Mouse (Mus musculus): ENCODE measurements around the gene Lap3. TPM values are rescaled to one million over a fixed set of nuclear protein-coding genes. Genes with fewer than 3 reads are reported as not detected.
A peak's percentile ranks its signal among the peaks of the same experiment; 100 is the strongest.

Gene Lap3
- polyA plus RNA-seq, 1 experiment from 2014 or later: 108 TPM

GRCm38 (mm10) chr5:45510071-45510470, 16.9 kb downstream of the Lap3 start:
- Histone ChIP-seq H3K4me2 (replicated peaks; ENCODE audit: low read depth) (no peak overlapping the region), H3K9me3 (ENCODE audit: control insufficient read depth) (no peaks in the 10 kb centered on the region), H3K9ac (ENCODE audit: low read depth, low read length) (no peak overlapping the region), H3K27me3 (replicated peaks; ENCODE audit: control insufficient read depth, insufficient read depth, low read length) (no peaks in the 10 kb centered on the region), H3K4me1 (replicated peaks; ENCODE audit: control insufficient read depth, insufficient read depth, low read length) (no peaks in the 10 kb centered on the region), H3K27ac (ENCODE audit: low read depth, low read length) (no peak overlapping the region), H3K36me3 (ENCODE audit: control insufficient read depth, insufficient read depth) (peaks cover 71% of the 10 kb centered on the region), H3K4me3 (ENCODE audit: low read depth, low read length) (no peak overlapping the region)
- WGBS: 83% methylated on average over 7 of the region's 7 CpGs
- TF ChIP-seq CTCF (IDR thresholded peaks at IDR 0.05; ENCODE audit: low read depth): peak; percentile 48
- no peak for ATAC-seq

DNA sequence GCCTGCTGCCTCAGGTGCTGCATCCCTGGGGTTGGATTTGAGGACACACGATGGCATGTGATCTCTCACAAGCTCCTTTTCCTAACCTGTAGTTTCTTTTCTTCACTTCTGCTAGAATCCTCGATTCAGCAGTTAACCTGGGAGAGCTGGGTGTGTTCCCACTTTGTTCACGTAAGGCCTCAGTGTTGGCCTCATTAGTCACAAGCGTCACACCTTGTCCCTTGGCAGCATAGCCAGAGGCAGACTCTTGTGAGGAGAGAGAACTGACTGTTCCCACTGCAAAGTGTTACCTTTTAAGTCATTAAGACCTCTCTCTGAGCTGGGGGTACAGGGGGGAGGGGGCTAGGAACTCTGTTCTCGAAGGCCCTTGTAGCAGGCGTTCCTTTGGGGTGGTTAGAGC, 19.7 kb downstream of the Lap3 start:
- 77% methylated on average over 6 of the region's 6 CpGs for whole genome bisulfite sequencing
- Histone ChIP-seq H3K36me3 (ENCODE audit: control insufficient read depth, insufficient read depth) (peaks cover 45% of the 10 kb centered on the region), H3K4me3 (ENCODE audit: low read depth, low read length) (no peak overlapping the region), H3K4me1 (replicated peaks; ENCODE audit: control insufficient read depth, insufficient read depth, low read length) (no peaks in the 10 kb centered on the region), H3K9me3 (ENCODE audit: control insufficient read depth) (no peaks in the 10 kb centered on the region), H3K27ac (ENCODE audit: low read depth, low read length) (0 out of 2 replicates have a peak overlapping the region, but pooled peaks have one; percentile 21), H3K4me2 (replicated peaks; ENCODE audit: low read depth) (no peak overlapping the region), H3K9ac (ENCODE audit: low read depth, low read length) (no peak overlapping the region), H3K27me3 (replicated peaks; ENCODE audit: control insufficient read depth, insufficient read depth, low read length) (no peaks in the 10 kb centered on the region)
- no peak for TF ChIP-seq CTCF (IDR thresholded peaks at IDR 0.05; ENCODE audit: low read depth)
- peak; percentile 70 for ATAC-seq

DNA sequence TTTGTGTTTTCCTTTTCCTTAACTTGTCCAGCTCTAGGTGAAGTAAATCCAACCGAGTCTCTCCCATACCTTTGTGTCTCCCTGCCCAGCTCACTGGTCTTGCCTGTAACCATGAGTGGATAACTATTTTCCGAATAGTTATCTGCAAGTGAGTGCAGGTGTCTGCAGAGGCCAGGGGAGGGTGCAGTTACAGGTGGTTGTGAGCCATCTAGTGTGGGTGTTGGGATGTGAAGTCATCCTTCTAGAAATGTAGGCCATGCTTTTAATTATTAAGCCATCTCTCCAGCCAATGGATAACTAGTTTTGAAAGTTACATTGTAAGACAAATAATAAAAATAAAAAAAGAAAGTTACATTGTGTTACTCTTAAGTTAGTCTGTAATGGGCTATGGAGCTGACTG, 20.3 kb downstream of the Lap3 start:
- Histone ChIP-seq H3K4me3 (ENCODE audit: low read depth, low read length) (no peak overlapping the region), H3K27me3 (replicated peaks; ENCODE audit: control insufficient read depth, insufficient read depth, low read length) (no peaks in the 10 kb centered on the region), H3K9ac (ENCODE audit: low read depth, low read length) (no peak overlapping the region), H3K27ac (ENCODE audit: low read depth, low read length) (0 out of 2 replicates have a peak overlapping the region, but pooled peaks have one; percentile 21), H3K4me1 (replicated peaks; ENCODE audit: control insufficient read depth, insufficient read depth, low read length) (no peaks in the 10 kb centered on the region), H3K4me2 (replicated peaks; ENCODE audit: low read depth) (no peak overlapping the region), H3K36me3 (ENCODE audit: control insufficient read depth, insufficient read depth) (peaks cover 43% of the 10 kb centered on the region), H3K9me3 (ENCODE audit: control insufficient read depth) (no peaks in the 10 kb centered on the region)
- WGBS: 90% methylated on average over 2 of the region's 2 CpGs
- ATAC-seq: no peak
- no peak for TF ChIP-seq CTCF (IDR thresholded peaks at IDR 0.05; ENCODE audit: low read depth)

GRCm38 (mm10) chr5:45514599-45514998, 21.4 kb downstream of the Lap3 start:
- Histone ChIP-seq H3K4me1 (replicated peaks; ENCODE audit: control insufficient read depth, insufficient read depth, low read length) (no peaks in the 10 kb centered on the region), H3K27ac (ENCODE audit: low read depth, low read length) (no peak overlapping the region), H3K9me3 (ENCODE audit: control insufficient read depth) (no peaks in the 10 kb centered on the region), H3K4me2 (replicated peaks; ENCODE audit: low read depth) (no peak overlapping the region), H3K9ac (ENCODE audit: low read depth, low read length) (no peak overlapping the region), H3K36me3 (ENCODE audit: control insufficient read depth, insufficient read depth) (peaks cover 36% of the 10 kb centered on the region), H3K4me3 (ENCODE audit: low read depth, low read length) (no peak overlapping the region), H3K27me3 (replicated peaks; ENCODE audit: control insufficient read depth, insufficient read depth, low read length) (no peaks in the 10 kb centered on the region)
- 74% methylated on average over 1 of the region's 1 CpGs for WGBS
- ATAC-seq: no peak
- no peak for TF ChIP-seq CTCF (IDR thresholded peaks at IDR 0.05; ENCODE audit: low read depth)

- H3K27ac ChIP-seq (ENCODE audit: low read depth, low read length): no peak overlapping the region
- H3K4me2 ChIP-seq (replicated peaks; ENCODE audit: low read depth): no peak overlapping the region
- ATAC-seq: no peak
- no peak for TF ChIP-seq CTCF (IDR thresholded peaks at IDR 0.05; ENCODE audit: low read depth)
- H3K36me3 ChIP-seq (ENCODE audit: control insufficient read depth, insufficient read depth): peaks cover 30% of the 10 kb centered on the region
- no peak overlapping the region for H3K4me3 ChIP-seq (ENCODE audit: low read depth, low read length)
- no peak overlapping the region for H3K9ac ChIP-seq (ENCODE audit: low read depth, low read length)
- no peaks in the 10 kb centered on the region for H3K9me3 ChIP-seq (ENCODE audit: control insufficient read depth)
- H3K4me1 ChIP-seq (replicated peaks; ENCODE audit: control insufficient read depth, insufficient read depth, low read length): no peaks in the 10 kb centered on the region
- 89% methylated on average over 10 of the region's 10 CpGs for WGBS
- H3K27me3 ChIP-seq (replicated peaks; ENCODE audit: control insufficient read depth, insufficient read depth, low read length): no peaks in the 10 kb centered on the region
Measured at GRCm38 (mm10) chr5:45515151-45515743, 22.1 kb downstream of the Lap3 start.

DNA sequence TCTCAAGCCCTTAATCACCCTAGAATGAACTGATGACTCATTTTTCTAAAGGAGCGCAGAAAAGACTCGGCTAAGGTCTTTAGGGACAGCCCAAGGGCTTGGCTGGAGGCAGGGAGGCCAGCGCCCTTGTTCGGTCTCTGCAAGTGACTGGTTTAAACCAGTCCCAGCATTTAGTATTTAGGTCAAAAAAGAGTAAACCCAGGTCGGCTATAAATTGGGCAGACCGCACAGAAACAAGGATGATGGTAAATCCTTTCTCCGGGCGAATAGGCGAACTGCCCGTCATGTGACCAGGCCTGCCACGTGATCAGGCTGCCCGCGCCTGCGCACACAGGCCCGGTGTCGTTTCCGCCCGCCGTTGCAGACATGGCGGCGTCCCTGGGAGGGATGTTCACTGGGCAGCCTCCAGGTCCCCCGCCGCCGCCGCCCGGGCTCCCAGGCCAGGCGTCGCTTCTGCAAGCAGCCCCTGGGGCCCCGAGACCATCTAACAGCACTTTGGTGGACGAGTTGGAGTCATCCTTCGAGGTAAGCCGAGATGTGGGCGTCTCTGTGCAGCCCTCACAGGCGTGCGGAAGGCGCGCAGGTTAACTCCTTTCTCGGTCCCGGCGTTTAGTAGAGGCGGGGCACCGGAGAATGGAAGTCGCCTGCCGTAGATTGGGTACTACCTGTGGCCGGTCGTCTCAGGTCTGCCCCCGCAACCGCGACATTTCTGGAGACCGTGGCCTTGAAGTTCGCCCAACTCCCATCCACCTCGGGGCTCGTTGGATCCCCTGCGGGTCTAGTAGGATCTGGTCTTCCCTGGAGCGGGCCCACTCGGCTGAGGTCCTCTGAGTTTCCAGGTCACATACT, 27.0 kb downstream of the Lap3 start, which contains the start of gene Med28:
Gene Med28, plus strand, starts transcription at position 270 of the 849 bp plus-strand sequence.
- ATAC-seq: peak; percentile 93
- WGBS: 1% methylated on average over 56 of the region's 56 CpGs
- TF ChIP-seq CTCF (IDR thresholded peaks at IDR 0.05; ENCODE audit: low read depth): no peak
- Histone ChIP-seq H3K9me3 (ENCODE audit: control insufficient read depth) (no peaks in the 10 kb centered on the region), H3K36me3 (ENCODE audit: control insufficient read depth, insufficient read depth) (peaks cover 14% of the 10 kb centered on the region), H3K4me3 (ENCODE audit: low read depth, low read length) (peak within 1 kb of the TSS; percentile 84), H3K4me1 (replicated peaks; ENCODE audit: control insufficient read depth, insufficient read depth, low read length) (peaks cover 6% of the 10 kb centered on the region; the same call in 1 of the 2 replicates), H3K4me2 (replicated peaks; ENCODE audit: low read depth) (peak within 1 kb of the TSS; percentile 73), H3K27ac (ENCODE audit: low read depth, low read length) (peak within 1 kb of the TSS; percentile 54), H3K9ac (ENCODE audit: low read depth, low read length) (peak within 1 kb of the TSS; percentile 73), H3K27me3 (replicated peaks; ENCODE audit: control insufficient read depth, insufficient read depth, low read length) (no peaks in the 10 kb centered on the region)

Data from intestine, postnatal 0 days (tissue).